Mouse (Mus musculus) MEL-GATA-1-ER (cell line): ENCODE results near the gene Psmd2.
A peak's percentile ranks its signal among the peaks of the same experiment; 100 is the strongest.

Experiments
- DNase-seq: peaks from one replicate; pipeline ENCODE4 v3.0.0-alpha.2; 2012; ENCODE audit warnings: low read depth; ENCODE audit errors: extremely low read depth

The Psmd2 gene

DNA sequence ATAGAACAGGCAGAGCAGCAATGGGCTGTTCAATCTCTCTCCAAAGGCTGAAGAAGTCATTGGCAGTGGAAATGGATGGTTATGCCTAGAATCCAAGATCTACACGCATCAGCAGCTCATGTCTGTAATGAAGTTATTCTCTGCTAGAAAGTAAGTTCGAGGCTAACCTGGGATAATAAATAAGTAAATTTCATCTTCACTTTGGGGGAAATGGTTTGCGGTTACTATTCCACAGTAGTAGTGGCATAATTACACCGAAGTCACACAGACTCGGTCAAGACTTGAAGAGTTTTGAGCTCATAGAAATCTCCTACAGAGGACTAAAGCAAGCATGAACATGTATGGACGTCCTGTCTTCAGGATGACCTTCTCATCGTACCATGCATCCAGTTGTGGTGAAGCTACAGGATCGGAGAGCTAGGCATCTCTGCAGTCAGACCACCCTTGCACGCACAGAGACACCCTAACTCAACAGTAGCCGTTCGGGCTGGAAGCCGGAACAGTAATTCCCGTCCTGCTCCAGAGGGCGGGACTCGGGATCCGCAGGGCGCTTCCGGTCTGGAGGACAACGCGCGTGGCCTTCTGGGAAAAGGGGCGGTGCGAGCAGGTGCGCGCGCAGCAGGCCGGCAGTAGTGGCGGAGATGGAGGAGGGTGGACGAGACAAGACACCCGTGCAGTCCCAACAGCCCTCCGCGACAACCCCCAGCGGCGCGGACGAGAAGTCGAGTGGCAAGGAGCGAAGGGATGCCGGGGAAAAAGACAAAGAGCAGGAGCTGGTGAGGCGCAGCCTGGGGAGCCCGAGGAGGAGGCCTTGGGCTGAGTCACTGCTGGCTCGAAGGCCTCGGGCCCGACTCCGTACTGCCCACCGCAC, at the start of gene Psmd2:
TSS of gene Psmd2 (plus strand) at position 577 of the 871 bp plus-strand sequence.
- peak; percentile 73 for DNase-seq

DNA sequence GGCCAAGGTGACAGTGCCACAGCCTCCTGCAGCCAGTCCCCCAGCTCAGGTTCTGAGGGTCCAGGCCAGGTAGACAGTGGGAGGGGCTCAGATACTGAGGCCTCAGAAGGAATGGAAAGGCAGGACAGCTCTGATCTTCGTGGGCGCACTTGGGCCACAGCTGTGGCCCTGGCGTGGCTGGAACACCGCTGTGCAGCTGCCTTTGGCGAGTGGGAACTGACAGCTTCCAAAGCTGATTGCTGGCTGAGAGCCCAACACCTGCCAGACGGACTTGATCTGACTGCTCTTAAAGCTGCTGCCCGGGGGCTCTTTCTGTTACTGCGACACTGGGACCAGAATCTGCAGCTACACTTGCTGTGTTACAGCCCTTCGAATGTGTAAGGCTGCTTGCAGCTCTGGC, 46.7 kb upstream of the Psmd2 start:
- DNase-seq: no peak

DNA sequence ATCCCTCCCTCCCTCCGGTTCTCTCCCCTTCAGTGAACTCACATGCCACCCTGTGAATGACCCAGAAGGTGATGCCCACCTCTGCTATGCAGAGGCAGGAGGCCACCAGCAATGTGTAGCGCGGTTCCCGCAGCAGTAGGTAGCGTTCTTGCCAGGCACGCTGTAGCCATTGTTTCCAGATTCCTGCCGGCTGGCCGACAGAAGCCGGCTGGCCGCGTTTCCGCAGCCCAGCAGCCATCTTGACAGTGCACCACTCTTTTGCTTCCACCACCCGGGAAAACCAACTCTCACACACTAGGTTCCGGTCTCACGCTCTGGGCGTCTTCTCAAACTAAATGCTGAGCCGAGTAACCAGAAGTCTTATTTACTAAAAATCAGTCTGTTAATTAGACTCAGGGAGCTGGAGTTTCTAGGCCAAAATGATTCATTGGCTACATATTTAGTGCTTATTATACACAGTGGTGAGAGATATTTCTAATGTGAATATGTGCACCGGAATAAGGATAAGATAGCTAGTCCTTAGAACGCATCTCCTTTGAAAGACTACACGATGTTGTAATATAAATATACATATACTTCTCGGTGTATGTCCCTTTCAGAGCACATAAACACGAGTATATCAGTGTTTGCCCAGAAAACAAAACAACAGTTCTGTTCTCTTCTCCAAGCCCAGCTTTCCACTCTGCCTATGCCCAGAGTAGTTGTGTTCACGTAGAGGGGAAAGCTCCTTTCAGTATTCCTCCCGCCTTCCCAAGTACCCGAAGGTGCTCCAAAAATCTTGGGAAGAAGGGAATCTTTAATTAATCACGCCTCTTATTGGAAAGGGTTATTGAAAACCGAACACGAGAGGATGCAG, 40.7 kb upstream of the Psmd2 start:
- peak; percentile 84 for DNase-seq

DNA sequence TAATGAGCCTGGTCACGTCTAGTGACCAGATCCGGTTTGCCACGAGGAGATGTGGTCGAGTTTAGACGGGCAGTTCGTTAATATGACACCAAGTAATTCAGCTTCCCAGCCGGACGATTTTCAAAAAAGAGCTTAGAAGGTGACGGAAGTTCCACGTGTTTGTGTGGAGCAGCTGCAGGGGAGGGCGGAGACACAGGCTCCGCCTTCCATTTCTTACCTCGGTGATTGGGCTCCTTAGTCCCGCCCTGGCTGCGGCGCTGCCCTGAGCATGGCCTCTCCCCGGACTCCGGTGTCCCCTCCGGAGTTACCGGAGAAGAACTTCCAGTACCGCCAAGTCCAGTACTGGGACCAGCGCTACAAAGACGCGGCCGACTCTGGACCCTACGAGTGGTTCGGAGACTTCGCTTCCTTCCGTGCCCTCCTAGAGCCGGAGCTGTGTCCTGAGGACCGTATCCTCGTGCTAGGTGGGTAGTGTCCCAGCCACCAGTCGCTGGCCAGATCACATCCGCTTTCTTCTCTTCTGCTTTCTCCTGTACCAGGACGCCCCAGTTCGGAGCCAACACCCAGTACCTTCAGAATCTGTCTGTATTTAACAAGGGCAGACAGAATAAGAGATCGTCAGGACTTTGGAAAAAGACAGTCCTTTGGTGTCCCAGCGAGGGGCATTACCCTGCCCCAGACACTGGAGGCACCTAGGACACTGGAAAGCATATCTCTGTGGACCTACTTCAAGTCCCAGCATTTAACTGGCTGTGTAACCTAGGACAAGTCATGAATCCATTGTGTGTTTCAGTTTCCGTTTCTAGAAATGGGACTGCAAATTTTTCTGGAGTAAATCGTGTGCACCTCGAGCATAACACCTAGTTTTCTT, 39.9 kb upstream of the Psmd2 start, which contains the start of the genes Eef1akmt4, Gm49333 and Alg3:
TSS of gene Eef1akmt4 (plus strand) at position 237 of the 871 bp plus-strand sequence.
TSS of gene Gm49333 (plus strand) at position 254 of the 871 bp plus-strand sequence.
TSS of gene Alg3 (minus strand) at position 379 of the 871 bp plus-strand sequence.
- DNase-seq: peak; percentile 98

DNA sequence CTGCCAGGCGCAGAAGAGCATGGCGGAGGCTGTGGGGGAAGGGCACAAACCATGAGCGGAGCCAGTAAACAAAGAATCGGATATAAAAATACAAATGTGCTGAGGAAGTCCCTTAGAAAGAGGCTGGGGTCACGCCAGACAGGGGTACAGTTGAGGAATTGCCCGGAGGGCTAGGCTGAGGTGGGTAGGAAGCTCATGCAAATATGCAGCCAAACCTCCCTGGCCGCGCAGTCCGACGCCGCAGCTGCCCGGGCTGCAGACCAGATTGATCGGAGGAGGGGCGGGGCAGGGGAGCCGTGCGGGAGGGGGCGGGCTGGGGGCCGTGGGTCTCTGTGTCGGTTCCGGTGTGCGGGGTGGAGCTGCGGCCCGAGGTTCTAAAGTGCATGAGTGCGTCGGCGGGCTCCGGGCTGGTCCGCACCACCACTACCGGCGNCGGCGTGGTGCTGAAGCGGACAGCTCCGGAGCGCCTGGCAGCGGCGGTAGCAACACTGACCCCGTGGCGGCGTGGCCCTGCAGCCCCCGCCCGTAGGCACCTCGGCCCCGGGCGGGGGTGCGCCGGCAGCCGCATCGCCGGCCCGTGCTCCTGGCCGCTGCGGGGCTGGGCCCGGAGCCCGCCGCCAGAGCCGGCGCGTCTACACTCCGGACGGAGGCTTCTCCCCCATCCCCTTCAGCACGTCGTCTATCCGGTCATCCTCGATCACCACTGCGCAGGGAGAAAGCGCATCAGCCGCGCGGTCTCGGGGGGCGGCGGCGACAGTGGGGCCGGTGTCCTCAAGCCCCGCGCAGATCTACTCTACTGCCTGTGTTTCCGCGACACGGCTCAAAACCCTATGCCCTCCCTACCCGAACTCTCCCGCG, 31.7 kb upstream of the Psmd2 start:
- DNase-seq: no peak

DNA sequence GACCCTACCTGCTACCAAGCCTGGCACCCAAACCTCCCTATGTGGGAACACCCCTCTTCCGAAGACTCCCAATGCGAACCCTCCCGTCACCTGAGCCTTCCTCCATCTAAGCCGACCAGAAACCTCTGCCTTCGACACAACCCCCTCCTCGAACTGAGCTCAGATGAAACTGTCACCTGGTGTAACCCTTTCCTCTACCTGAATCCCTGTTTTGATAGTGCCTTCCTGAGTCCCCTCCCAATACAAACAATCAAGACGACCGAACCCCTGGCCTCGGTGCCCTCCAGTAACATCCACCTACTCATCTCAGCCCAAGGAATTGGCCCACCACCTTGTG, 31.1 kb upstream of the Psmd2 start:
- no peak for DNase-seq

DNA sequence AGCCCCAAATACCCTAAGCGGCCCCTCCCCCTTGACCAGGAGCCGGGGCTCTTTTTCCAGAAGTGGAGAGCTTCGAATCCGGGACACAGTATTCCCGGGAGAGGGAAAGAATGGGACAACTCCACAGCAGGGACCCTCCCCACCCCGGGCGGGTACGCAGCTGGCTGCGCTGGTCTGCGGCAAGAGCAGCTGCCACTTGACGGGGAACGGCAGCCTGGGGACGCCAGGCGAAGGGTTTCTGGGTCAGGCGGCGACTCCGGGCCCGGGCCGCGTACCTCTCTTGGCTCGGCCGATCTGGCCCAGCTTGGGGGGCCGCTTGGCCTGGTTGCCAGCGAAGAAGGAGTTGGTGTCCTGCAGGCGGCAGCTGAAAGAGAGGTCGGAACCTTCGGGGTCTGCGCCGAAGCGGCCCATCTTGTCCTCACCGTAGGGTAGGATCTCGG, 30.7 kb upstream of the Psmd2 start:
- no peak for DNase-seq

DNA sequence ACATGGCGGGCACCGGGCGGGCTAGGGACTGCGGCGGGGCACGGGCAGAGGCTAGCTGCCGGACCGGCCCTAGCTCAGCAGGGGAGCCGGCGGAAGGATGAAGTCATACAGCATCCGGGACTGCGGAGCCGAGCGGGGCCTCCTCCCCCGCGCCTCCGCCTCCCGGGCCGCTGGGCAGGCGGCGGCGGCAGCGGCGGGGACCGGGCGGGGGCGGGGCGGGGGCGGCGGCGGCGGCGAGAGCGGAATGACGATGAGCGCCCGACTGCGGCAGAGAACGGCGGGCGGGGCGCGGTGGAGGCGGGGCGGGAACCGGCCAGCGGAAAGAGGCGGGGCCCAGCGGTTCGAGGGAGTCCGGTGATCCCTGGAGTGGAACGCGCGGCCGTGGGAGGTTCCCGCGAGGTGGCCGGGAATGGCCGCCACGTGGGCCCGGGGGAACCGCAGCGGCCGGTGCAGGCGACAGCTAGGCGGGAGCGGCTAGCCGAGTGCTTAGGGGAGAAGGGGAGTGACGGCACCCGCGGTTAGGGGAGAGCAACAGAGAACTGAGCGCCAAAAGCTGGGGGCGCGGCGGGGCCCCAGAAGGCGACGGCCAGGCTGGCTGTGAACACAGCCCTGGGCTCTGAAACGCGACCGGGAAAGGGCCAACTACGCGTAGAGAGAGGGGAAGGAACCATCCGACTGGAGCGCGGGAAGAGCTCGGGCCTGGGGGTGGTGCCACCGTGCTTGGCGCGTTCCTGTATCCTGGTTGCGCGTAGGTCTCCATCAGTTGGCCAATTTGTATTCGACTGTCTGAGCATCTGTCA, 30.1 kb upstream of the Psmd2 start, which contains the start of gene Camk2n2:
TSS of gene Camk2n2 (minus strand) at position 97 of the 800 bp plus-strand sequence.
- no peak for DNase-seq

DNA sequence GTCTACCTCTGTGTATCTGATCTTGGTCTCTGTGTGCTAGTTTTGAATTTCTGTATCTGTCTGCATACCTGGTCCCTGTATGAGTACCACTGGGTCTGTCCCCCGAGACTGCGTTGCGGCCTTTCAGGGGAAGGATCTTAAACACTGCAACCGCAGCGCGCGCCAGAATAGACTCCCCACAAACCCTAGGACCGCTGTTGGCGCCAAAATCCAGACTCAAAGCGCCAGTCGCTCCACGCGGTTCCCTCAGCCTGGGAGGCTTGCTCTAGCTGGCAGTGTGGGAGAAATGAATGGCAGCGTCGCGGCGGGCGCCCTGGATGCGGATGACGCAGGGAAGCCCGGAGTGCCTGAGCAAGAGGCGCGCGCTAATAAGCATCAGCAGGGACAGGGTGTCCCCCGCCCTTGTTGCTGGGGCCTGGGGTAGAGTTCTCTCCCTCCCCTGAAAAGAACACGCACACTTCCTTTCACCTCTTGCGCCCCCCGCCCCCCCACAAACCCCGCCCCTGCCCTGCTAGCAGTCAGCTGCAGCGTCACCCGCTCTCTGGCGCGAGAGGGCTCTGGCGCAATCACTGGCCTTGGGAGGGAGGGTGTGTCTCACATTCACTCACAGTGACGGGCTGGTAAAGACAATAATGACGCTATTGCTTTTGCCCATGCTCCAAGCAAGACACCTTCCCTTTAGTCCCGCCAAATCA, 29.3 kb upstream of the Psmd2 start:
- peak; percentile 66 for DNase-seq

DNA sequence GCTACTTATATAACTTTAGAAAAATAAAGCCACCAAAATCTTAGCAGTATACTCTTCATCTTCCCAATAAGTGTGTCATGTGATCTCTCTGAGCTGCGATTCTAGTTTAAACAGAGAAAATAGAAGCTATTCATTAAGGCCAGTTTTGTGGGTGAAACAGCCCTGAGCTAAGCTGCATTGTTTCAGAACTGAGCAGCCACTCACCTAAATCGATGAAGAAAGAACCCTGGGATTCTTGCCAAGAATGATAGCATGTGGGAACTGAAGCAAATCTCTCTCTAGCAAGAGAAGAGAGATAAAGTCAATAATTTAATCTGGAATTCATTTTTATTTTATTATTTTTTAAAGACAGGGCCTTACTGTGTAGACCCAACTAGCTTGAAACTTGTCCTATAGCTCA, 28.2 kb upstream of the Psmd2 start:
- DNase-seq: no peak

DNA sequence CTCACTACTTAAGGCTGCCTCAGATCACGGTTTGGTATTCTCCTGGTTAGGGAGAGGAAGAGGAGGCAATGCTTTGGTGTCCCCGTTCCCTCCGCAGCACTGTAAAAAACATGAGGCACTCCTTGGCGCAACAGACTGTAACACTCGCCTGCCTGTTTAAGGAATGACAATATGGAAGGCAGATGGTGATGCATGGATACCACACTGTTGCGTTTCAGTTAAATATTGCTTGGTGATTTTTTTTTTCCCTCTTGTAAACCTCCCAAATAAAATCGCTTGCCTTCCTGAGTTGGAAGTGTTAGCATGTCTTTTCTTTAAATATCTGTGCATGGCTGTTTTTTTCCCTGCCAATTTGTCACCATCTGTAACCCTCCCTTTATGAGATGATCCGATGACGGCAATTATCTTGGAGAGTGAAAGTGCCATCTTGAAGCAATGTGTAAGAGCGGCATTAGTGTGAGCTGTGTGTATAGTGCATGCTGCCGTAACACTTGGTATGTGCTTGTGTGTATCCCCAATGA, 22.5 kb upstream of the Psmd2 start:
- no peak for DNase-seq

DNA sequence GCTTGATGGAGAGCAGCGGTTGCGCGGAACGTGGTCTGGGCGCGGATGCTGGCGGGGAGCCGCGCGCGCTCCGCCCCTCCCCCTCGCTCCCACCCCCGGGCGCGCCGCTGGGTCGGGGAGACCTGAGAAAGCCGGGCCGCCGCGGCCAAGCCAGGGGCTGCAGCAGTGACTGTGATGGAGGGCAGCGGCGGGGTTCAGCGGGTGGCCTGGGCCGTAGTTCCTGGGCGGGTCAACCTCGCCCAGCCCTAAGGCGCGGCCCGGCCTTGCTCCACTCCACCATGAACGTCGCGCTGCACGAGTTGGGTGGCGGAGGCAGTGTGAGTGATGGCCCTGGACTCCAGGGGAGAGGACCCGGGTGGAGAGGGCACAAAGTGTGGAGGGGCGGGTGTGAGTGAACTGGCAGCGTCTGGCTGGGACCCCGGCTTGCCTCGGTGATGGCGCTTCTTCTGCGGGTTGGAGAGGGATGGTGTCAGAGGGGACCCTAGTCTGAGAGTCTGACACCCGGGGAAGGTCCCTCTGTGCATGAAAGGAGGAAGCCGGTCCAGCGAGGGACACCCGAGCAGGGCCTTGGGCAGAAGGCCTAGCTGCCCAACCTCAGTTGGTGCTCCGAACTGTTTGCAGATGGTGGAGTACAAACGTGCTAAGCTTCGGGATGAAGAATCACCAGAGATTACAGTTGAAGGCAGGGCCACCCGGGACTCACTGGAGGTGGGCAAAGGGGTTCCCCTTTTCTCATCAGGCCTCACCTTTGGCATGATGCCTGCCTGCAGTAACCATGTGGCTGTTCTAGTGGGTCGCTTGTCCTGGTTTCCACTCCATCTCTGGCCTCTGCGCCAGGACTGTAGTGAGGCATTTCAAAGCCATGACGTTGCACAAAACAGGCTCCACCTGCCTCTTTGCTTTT, 21.5 kb upstream of the Psmd2 start, which contains the start of gene Ece2:
TSS of gene Ece2 (plus strand) at position 98 of the 904 bp plus-strand sequence.
- DNase-seq: no peak

DNA sequence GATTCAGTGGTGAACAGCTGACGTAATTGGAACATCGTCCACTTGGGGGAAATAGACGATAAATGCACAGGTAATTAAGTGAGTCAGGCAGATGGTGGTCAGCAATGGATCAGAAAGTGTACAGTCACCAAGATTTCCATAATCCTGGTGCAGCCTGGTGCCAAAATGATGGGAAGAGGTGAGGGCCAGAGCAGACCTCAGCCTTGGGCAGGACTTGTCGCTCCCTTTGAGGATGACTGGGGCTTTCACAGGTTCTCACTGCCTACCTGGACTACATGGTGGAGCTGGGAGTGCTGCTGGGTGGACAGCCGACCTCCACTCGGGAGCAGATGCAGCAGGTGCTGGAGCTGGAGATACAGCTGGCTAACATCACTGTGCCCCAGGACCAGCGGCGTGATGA, 14.0 kb upstream of the Psmd2 start:
- no peak for DNase-seq

DNA sequence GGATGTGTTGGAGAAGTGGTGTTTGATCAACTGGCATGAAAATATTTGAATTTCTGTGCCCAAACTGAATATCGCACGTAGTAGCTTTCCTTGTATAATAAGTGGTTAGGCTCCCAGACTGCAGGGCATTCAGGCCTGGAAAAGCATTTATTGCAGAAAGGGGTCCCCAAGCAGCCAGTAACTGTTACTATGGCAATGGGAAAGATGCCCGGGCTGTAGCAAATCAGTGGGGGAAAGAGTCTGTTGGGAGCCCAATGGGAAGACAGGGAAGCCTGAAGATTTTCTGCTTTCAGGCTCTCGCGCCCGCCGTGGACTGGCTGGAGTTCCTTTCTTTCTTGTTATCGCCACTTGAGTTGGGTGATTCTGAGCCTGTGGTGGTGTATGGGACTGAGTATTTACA, 13.1 kb upstream of the Psmd2 start:
- no peak for DNase-seq

DNA sequence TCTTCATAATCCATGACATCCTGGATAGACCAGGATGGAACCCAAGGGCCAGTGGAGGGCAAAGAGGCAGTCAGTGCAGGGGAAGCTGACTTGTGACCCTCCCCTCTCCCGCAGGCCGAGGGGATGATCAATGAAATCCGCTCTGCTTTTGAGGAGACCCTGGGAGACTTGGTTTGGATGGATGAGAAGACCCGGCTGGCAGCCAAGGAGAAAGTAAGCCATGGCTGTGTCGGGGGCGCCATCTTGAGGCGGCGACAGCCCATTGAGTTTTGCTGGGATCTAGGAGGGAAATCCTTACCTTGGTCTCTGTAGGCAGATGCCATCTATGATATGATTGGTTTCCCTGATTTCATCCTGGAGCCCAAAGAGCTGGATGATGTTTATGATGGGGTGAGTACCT, 9.3 kb upstream of the Psmd2 start:
- DNase-seq: no peak

DNA sequence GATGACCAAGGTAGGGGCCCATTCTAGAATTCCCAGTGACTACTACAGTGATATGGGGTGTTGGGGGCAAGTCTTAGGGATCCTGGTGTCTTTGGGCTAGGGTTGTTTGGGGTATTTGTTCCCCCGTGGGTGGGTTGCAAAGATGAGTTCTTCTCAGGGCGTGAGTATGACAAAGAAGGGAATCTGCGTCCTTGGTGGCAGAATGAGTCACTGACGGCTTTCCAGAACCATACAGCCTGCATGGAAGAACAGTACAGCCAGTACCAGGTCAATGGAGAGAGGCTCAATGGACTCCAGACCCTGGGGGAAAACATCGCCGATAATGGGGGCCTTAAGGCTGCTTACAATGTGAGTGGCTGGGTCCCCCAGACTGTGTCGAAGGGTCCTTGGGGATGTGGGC, 7.5 kb upstream of the Psmd2 start:
- no peak for DNase-seq

DNA sequence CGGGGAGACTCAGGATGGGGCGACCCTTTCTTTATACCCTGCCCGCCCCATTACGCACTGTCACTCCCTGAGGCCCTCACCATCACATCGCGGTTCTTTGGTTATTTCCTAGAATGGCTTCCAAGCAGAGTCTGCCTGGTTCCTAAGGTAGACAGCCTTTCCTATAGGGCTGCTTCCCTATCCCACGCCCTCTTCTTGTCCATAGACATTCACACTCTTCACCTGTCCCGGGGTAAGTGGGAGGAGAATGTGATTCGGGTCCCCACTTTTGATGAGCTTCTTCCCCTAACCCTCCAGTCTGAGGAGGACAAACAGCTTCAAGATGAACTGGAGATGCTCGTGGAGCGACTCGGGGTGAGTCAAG, 477 bp downstream of the Psmd2 start:
- no peak for DNase-seq
